Mouse (Mus musculus) hindbrain, embryonic 15.5 days (tissue): ENCODE results near the gene Fam205a1. TPM values are rescaled to one million over a fixed set of nuclear protein-coding genes. Genes with fewer than 3 reads are reported as not detected.
"Not testable (repeated sequence)": the region's sequence is repeated elsewhere in the genome, so short reads cannot be mapped to it uniquely, and the experiment has no call there.

ENCODE experiments used
- ATAC-seq: fragments of 200-750 bp; cut with Nextera tagmentation; 2 replicates; pipeline ENCODE4 v1.8.0; 2017; ENCODE audit warnings: low read depth, moderate number of reproducible peaks, moderate TSS enrichment; ENCODE audit not compliant: low FRiP score
- H3K27ac ChIP-seq: fragments of 300-500 bp; sonication (generic); replicated peaks from 2 replicates; pipeline ENCODE4 v1.5.1; 2015; ENCODE audit warnings: mild to moderate bottlenecking, inconsistent platforms
- H3K27me3 ChIP-seq: fragments of 300-500 bp; sonication (generic); 2 replicates; pipeline ENCODE4 v1.6.1; 2015; ENCODE audit warnings: control low read depth, inconsistent platforms
- H3K36me3 ChIP-seq: fragments of 300-500 bp; sonication (generic); 2 replicates; pipeline ENCODE4 v1.6.1; 2015; ENCODE audit warnings: control low read depth, inconsistent platforms
- H3K4me1 ChIP-seq: fragments of 300-500 bp; sonication (generic); replicated peaks from 2 replicates; pipeline ENCODE4 v1.6.1; 2015; ENCODE audit warnings: control low read depth, inconsistent platforms
- H3K4me2 ChIP-seq: fragments of 300-500 bp; sonication (generic); 2 replicates; pipeline ENCODE4 v1.6.1; 2015; ENCODE audit warnings: moderate library complexity, mild to moderate bottlenecking, inconsistent platforms
- H3K4me3 ChIP-seq: fragments of 300-500 bp; sonication (generic); 2 replicates; pipeline ENCODE4 v1.5.1; 2015; ENCODE audit warnings: mild to moderate bottlenecking, inconsistent platforms
- H3K9ac ChIP-seq: fragments of 300-500 bp; sonication (generic); 2 replicates; pipeline ENCODE4 v1.6.1; 2015; ENCODE audit warnings: inconsistent platforms
- H3K9me3 ChIP-seq: fragments of 300-500 bp; sonication (generic); 2 replicates; pipeline ENCODE4 v1.6.1; 2016; ENCODE audit warnings: control low read depth, inconsistent platforms
- WGBS: fragments of 180-500 bp; shearing (Covaris S2); methylation state at CpG from one replicate; pipeline ENCODE4 v1.1.7; 2015; 5-methylcytosine and 5-hydroxymethylcytosine counted together
- polyA plus RNA-seq: library from polyadenylated mRNA; unstranded; fragments of >200 nt; fragmentation: Nextera tagmentation; extraction: Ambion mirVana; gene quantifications from 2 replicates; pipeline ENCODE4 v1.2.1, GENCODE M21; 2015

The Fam205a1 gene
- polyA plus RNA-seq, 1 experiment from 2014 or later, result 0.06 TPM

- 38% methylated on average over 5 of the region's 5 CpGs for WGBS
- ATAC-seq, result peak; percentile 96
- Histone ChIP-seq H3K27ac (no peak overlapping the region), H3K4me3 (no peak overlapping the region), H3K9me3 (no peaks in the 10 kb centered on the region), H3K36me3 (no peaks in the 10 kb centered on the region), H3K27me3 (no peaks in the 10 kb centered on the region), H3K4me1 (0 out of 2 replicates have a peak, but pooled peaks cover 3% of the 10 kb centered on the region), H3K9ac (no peak overlapping the region), H3K4me2 (no peak overlapping the region)
Measured at GRCm38 (mm10) chr4:42876586-42877291, 23.1 kb upstream of the Fam205a1 start.

- Histone ChIP-seq H3K9ac (no peak within 1 kb of the TSS), H3K27ac (no peak within 1 kb of the TSS), H3K4me3 (no peak within 1 kb of the TSS), H3K36me3 (no peaks in the 10 kb centered on the region), H3K4me2 (no peak within 1 kb of the TSS), H3K4me1 (no peaks in the 10 kb centered on the region), H3K9me3 (no peaks in the 10 kb centered on the region), H3K27me3 (no peaks in the 10 kb centered on the region)
- 81% methylated on average over 7 of the region's 7 CpGs for WGBS
- ATAC-seq, result no peak
Measured at GRCm38 (mm10) chr4:42874134-42874533, 20.4 kb upstream of the Fam205a1 start, which contains the start of gene Fam205c. Gene Fam205c (minus strand): TSS chr4:42874234.

DNA sequence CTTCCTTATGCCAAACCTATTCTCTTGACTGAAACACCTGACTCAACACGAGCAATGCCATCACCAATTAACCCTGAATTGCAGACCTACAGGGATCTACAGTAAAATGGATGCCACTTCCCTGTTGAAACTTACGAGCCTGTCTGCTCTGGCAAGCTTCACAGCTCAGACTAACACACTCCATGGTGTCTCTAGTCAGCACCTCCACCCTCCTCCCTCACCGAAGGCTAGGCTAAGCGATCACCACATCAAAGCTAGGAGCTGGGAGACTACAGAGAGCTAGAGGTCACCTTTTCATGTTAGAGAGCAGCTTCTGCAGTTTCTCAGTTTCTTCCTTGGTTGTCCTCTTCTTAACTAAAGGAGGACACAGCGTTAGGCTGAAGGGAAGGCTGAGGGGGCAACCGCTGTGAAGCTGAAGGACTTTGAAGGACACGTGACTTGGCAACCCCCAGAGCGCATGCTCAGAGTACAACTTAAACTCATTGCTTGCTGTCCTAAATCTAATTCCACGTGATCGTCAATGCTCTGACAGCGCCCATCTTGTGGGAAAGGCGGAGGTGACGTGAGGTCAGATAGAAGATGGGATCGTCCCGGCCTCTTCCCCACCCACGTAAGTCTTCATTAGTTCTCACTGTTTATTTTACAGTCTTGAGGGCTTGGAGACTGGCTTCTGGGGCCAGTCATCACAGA is 19.2 kb upstream of the Fam205a1 start:
- Histone ChIP-seq H3K9me3 (no peaks in the 10 kb centered on the region), H3K36me3 (no peaks in the 10 kb centered on the region), H3K4me2 (no peak overlapping the region), H3K27ac (no peak overlapping the region), H3K27me3 (no peaks in the 10 kb centered on the region), H3K4me1 (no peaks in the 10 kb centered on the region), H3K9ac (no peak overlapping the region), H3K4me3 (no peak overlapping the region)
- no peak for ATAC-seq
- 88% methylated on average over 16 of the region's 16 CpGs for WGBS

GRCm38 (mm10) chr4:42872151-42872550 is 18.5 kb upstream of the Fam205a1 start:
- H3K9me3 ChIP-seq, result no peaks in the 10 kb centered on the region
- H3K27me3 ChIP-seq, result no peaks in the 10 kb centered on the region
- no peak overlapping the region for H3K27ac ChIP-seq
- 96% methylated on average over 7 of the region's 7 CpGs for WGBS
- no peak overlapping the region for H3K4me3 ChIP-seq
- H3K9ac ChIP-seq, result no peak overlapping the region
- no peaks in the 10 kb centered on the region for H3K4me1 ChIP-seq
- ATAC-seq, result no peak
- no peak overlapping the region for H3K4me2 ChIP-seq
- H3K36me3 ChIP-seq, result no peaks in the 10 kb centered on the region

DNA sequence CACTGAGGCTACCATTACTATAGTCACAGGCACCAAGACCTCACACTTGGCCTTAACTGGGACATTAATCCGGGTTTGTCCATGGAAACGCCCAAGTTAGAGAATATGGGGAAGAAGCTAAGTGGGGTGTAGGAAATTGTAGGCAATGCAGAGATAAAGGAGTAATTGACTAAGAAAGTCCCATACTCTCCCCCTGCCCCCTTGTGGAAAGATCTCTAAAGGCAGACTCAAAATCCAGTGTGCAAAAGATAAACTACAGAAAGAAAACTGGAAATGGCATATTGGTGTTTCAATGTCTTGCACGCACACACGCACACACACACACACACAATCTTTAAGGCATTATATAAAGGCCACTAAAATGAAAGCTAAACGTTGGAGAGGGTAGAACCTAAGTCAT is 17.1 kb upstream of the Fam205a1 start:
- H3K27ac ChIP-seq, result no peak overlapping the region
- H3K4me3 ChIP-seq, result no peak overlapping the region
- no peak overlapping the region for H3K4me2 ChIP-seq
- H3K4me1 ChIP-seq, result no peaks in the 10 kb centered on the region
- no peak for ATAC-seq
- H3K9me3 ChIP-seq, result no peaks in the 10 kb centered on the region
- 80% methylated on average over 5 of the region's 5 CpGs for WGBS
- no peaks in the 10 kb centered on the region for H3K36me3 ChIP-seq
- H3K9ac ChIP-seq, result no peak overlapping the region
- H3K27me3 ChIP-seq, result no peaks in the 10 kb centered on the region

GRCm38 (mm10) chr4:42868193-42868592 is 14.5 kb upstream of the Fam205a1 start:
- no peaks in the 10 kb centered on the region for H3K27me3 ChIP-seq
- 89% methylated on average over 5 of the region's 5 CpGs for WGBS
- no peaks in the 10 kb centered on the region for H3K4me1 ChIP-seq
- no peak for ATAC-seq
- no peak overlapping the region for H3K4me2 ChIP-seq
- no peaks in the 10 kb centered on the region for H3K36me3 ChIP-seq
- no peaks in the 10 kb centered on the region for H3K9me3 ChIP-seq
- no peak overlapping the region for H3K27ac ChIP-seq
- H3K9ac ChIP-seq, result no peak overlapping the region
- no peak overlapping the region for H3K4me3 ChIP-seq

DNA sequence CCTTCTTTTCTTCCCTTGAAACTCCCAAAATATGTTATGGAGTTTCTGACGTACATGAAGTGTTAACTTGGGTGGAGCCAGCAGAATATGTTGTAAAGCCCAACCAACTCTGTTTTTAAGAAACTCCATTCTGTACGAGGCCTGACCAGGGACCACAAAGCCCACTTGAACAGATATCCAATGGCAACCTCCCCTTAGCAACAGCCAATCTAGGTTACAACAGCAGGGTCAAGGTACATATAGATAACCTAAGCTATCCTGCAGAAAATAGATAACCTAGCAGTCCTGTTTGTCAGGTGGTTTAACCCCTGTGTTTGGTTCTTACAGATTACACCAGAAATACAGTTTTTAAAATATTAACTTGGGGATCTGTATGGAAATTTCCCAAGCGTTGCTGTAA is 13.7 kb upstream of the Fam205a1 start:
- Histone ChIP-seq H3K4me2 (no peak overlapping the region), H3K9me3 (no peaks in the 10 kb centered on the region), H3K27ac (no peak overlapping the region), H3K27me3 (no peaks in the 10 kb centered on the region), H3K9ac (no peak overlapping the region), H3K36me3 (no peaks in the 10 kb centered on the region), H3K4me1 (no peaks in the 10 kb centered on the region), H3K4me3 (no peak overlapping the region)
- ATAC-seq, result no peak
- 81% methylated on average over 3 of the region's 3 CpGs for WGBS

DNA sequence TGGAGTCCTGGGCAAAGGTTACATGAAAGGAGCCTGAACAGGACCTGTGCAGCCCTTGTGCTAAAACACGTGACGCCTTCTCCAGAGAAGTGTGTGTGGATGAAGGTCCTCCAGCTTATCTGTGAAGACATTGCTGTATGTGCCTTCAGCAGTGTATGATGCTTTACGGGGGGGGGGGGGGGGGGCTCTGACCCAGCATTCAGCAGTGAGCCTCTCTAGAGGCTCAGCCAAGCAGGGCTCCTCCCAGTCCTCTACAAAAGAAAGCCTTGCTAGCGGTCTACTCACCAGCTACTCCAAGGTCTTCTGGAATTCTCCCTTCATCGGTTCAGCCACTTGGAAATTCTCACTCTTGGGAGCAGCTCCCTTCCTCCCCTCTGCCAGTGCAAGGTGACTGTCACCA is 9.8 kb upstream of the Fam205a1 start:
- not testable (repeated sequence) for H3K9me3 ChIP-seq, ATAC-seq, H3K36me3 ChIP-seq, H3K4me2 ChIP-seq, H3K27ac ChIP-seq, H3K4me3 ChIP-seq, H3K4me1 ChIP-seq, H3K27me3 ChIP-seq, H3K9ac ChIP-seq
- 85% methylated on average over 5 of the region's 5 CpGs for WGBS

DNA sequence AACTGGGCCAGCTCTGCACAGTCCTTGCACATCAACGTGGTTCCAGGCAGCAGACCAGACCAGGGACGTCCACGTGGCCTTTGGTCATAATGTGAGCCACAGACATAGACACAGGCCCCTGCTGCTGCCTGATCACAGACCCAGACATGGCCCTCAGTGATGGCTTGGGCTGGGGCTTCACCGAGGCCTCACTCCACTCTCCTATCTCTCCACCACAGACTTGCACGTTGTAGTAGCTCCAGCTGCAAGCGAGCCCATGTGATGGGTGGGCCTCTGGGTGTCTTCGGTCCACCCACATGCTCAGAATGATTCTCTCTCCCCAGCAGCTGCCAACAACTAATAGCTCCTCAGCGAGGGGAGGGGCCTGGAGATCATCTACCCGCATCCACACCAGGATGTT is 6.8 kb upstream of the Fam205a1 start:
- not testable (repeated sequence) for H3K4me3 ChIP-seq, H3K9ac ChIP-seq, H3K4me2 ChIP-seq, H3K9me3 ChIP-seq, H3K4me1 ChIP-seq, ATAC-seq, H3K27ac ChIP-seq, H3K36me3 ChIP-seq, H3K27me3 ChIP-seq
- WGBS, result 88% methylated on average over 9 of the region's 9 CpGs

DNA sequence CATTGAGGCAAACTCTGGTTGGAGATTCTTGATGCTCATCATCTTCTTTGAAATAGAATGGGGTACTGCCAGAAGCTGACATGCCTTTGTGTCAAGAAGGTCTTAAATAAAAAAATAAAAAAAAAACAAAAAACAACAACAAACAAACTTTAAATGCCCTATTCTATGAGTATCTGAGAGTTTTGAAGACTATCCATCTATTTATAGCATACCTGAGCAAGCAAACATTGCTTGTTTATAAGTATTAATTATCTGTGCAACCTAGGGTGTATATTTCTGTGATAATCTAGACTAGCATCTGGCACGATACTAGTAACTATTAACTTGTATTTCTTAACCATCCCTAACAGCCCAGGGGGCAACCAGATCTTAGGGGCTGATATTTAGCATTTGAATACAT is 3.0 kb upstream of the Fam205a1 start, which contains the start of gene Gm12394:
Gene Gm12394 (minus strand): TSS at position 101 of the 400 bp plus-strand sequence.
- H3K4me3 ChIP-seq, H3K36me3 ChIP-seq, ATAC-seq: not testable (repeated sequence)

More for the DNA sequence above, 3.0 kb upstream of the Fam205a1 start, which contains the start of gene Gm12394:
- not testable (repeated sequence) for H3K9me3 ChIP-seq, H3K4me2 ChIP-seq, H3K27me3 ChIP-seq, H3K9ac ChIP-seq, H3K4me1 ChIP-seq, H3K27ac ChIP-seq
- 88% methylated on average over 1 of the region's 1 CpGs for WGBS
